Mouse (Mus musculus) lung, adult 2 months (tissue): Measurements from ENCODE around the gene 4930438A08Rik.
"Not testable (repeated sequence)": the region's sequence is repeated elsewhere in the genome, so short reads cannot be mapped to it uniquely, and the experiment has no call there.

Experiments
- CTCF ChIP-seq: fragments of 200-500 bp; IDR thresholded peaks from 2 replicates; pipeline ENCODE4 v1.5.1; 2011; ENCODE audit warnings: mild to moderate bottlenecking, low read length, control low read depth; ENCODE audit not compliant: insufficient read depth
- POLR2A ChIP-seq: fragments of 200-500 bp; IDR thresholded peaks from 2 replicates; pipeline ENCODE4 v1.6.1; 2011; ENCODE audit warnings: low read depth, mild to moderate bottlenecking, control low read depth, low read length, borderline replicate concordance; ENCODE audit errors: extremely low read depth

GRCm38 (mm10) chr11:58234551-58234950, 40.0 kb upstream of the 4930438A08Rik start:
- TF ChIP-seq CTCF, POLR2A: not testable (repeated sequence)
